Mouse (Mus musculus): ENCODE results near the gene Fkbp11.

Gene Fkbp11

DNA sequence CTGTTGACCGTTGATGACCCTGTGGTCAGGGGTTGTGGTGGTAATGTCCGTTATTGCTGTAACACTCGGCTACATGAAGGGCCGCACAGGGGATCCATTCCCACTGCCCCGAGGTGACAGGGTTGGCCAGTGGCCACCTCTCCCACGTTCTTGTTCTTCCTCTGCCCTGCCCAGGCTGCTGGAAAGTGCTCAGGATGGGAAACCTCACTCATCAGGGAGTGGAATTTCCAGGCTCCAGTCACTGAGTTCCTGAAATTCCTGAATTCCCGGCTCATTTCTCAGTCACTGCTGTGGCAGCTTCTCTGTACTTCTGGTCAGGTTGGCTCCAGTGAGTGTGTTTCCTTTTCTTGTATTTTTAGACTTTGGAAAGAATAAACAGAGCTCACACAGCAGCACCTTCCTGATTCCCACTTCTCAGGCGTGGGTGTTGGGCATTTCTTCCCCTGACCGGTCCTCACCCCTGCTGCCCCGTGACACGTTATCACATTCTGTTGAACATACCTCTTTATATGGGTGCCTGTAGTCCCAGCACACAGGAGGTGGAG is 35.8 kb downstream of the Fkbp11 start:
- DNase-seq, result no peak

DNA sequence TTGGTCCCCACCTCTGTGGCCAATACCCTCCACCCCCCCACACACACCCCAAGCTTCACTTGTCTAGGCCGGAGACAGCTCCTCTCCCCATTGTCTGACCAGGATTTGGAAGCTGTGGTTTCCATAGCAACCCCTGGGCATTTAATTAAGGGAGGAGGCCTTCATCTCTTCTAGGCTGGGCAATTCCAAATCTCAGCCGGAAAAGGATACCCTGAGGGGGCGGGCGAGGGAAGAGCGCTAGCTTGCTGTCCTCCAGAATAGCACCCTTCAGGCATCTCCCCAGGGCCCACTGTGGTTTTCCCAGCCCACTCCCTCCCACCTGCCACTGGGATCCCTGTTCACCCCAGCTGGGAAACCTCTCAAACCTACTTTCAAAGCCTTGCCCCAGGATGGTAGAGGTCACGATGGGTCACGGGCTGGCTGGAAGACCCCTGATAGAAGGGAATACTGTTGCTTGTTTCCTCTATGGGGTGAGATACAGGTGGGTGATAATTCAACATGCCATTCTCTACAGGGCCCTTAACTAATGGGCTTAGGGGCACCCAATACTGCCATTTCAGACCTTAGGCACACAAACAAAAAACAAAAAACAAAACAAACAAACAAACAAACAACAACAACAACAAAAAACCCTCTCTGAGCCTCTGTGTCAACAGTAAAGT is 36.4 kb downstream of the Fkbp11 start:
- DNase-seq, result no peak

DNA sequence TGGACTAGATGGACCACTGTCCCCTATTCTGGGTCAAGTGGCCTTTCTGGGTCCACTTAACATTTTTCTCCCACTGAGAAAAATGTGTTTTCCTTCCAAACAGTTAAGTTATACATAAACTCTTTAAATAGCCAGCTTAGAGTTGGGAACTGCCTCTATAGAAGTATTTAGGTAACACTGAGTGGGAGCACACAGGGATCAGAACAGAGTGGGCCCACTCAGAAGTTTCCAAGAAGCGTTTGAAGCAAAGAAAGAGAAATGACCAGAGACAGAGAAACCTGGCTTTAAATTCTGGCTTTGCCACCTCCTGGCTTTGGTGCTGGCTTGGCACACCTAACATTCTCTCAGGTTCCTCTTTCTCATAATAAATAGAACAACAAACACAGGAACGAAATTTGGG is 38.3 kb downstream of the Fkbp11 start:
- no peak for DNase-seq

GRCm38 (mm10) chr15:98685926-98686325 is 42.1 kb downstream of the Fkbp11 start:
- DNase-seq, result no peak

DNA sequence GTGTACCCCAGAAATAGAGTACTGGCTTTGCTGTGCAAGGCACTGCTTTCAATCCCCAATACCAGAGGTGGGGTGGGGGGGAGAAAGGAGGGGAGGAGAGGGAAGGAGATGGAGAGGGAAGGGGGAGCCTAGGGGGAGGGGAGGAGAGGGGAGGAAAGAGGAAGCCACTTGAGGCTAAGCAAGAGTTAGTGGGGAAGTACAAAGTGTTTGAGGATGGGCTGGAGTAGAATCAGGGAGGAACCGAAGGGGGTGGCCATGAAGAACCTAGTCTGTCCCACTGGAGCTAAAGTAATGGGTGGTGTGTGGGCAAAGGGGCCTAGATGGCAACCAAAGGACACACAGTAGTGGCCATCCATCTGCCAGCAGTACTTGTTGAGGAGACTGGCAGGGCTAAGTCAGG is 44.3 kb downstream of the Fkbp11 start:
- no peak for DNase-seq

DNA sequence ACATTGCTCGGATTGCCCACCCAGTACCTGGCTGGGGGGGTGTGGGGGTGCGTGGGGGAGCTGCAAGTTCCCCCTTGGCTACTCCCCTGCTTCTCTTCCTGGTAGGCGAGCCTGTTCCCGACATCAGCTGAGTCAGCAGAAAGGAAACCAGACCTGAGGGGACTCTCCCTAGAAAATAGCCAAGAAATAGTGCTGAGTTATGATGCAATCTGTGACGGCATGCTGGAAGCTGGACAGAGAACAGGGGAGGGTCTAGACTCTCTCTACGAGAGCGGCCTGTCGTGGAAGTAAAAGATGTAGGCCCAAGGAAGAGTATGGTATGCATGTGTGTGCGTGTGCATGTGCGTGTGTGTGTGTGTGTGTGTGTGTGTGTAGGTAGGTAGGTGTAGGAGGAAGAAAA is 44.8 kb downstream of the Fkbp11 start:
- DNase-seq, result no peak

DNA sequence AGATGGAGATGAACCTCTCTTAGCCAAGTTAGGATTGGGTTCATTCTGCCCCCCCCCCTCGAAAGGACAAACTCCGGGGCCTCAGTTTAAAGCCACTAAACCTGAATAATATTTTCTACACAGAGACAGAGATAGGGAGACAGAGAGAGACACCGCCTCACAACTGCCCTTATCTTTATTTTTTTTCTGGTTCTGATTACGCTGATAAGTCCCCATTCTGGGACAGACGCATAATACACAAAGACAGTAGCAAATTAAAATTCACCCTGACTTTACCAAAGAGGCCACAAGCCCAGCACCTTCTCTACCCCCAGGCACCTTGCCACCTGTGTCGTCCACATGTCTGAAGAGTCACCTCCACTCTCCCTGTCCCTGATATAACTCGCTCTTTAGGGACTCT is 46.4 kb downstream of the Fkbp11 start:
- DNase-seq, result no peak

DNA sequence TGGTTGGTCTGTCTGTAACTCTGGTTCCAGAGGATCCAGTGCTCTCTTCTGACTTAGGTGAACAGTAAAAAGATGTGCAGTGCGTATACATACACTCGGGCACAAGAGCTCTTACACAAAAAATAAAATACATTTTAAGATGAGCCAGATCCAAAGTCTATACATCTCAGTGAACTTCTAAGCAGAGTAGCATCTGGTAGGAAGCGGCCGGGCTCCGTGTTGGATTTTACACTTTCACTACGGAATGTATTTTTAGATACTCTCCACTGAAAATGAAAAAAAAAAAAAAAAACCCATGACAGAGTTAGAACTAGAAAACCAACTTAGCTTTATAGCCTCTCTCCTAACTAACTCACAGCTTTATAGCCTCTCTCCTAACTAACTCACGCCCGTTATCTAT is 47.3 kb downstream of the Fkbp11 start:
- no peak for DNase-seq

DNA sequence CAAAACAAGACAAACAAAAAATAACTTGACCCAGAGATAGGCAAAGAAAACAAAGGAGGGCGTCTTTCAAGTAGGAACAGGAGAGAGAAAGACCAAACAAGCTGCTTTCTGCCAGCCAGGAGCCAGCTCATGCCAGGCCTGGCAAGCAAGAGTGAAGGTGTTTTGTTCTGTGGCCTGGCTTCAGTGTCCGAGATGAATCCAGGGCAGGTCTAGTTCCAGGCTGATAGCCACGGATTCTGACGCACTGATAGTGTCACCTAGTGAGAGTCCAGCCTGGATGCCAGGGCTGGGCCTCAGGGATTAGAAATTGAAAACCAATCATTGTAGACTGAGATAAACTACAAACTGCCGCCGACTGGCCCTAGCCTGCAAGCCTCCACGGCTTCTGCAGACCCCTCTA is 50.0 kb downstream of the Fkbp11 start:
- DNase-seq, result peak; percentile 20 to 21

GRCm38 (mm10) chr15:98676940-98677728 is 50.9 kb downstream of the Fkbp11 start, which contains the start of gene Rnd1:
Gene Rnd1 (minus strand): TSS chr15:98677461.
- peak; percentile 92 to 94 for DNase-seq

- DNase-seq, result peak; percentile 60 to 71
Observed at GRCm38 (mm10) chr15:98676471-98676870, 51.5 kb downstream of the Fkbp11 start.

DNA sequence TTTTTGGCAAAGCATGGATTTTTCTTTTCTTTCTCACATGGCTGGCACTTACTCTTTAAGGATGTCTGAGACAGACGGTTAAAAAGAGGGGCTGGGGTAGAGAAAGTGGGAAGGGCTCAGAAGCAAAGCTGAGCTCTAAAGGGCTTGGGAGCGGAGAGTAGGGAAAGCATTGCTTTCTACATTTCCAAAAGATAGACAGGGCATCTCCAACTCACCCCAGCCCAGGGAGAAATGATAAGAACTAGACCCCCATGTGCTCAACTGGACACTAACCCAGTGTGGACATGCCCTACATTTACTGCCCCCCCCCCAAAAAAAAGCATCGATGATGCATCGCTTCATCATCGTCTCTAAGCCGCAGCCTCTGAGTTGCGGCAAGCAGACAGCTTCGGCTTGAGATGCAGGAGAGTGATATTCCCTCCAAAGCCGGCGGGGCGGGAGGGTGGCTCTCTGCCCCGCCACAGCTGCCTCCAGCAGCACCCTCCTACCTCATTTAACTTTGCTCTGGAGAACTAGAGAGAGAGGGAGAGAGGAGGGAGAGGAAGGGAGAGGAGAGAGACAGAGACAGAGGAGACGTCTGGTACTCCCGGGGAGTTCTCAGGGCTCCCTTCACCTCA is 52.3 kb downstream of the Fkbp11 start:
- DNase-seq, result no peak

DNA sequence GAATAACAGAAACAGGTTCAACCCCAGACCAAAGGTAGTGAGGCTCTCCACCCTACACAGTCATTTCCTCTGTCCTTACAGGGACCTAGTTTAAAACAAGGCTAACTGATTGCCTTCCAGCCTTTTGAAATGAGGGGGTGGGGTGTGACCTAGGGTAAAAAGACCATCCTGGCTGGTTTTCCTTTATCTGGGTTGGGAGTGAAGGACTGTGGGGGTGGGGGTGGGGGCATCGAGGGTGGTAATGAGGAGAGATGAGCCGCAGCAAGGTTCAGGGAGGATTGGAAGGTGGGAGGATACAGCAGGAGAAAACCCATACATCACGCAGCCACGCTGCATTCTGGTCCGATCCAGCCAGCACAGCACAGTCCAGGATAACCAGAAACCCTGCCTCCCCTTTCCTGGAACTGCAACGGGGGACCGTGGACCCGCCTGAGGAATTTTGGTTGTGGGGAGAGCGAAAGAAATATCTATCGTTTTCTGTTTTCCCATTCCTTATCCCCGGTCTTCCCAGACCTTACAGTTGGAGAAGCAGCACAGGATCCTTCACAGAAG is 52.9 kb downstream of the Fkbp11 start:
- DNase-seq, result no peak

Data from cerebellum, postnatal 25 days (tissue).